Mouse (Mus musculus): ENCODE measurements around the gene Adcy6.

DNA sequence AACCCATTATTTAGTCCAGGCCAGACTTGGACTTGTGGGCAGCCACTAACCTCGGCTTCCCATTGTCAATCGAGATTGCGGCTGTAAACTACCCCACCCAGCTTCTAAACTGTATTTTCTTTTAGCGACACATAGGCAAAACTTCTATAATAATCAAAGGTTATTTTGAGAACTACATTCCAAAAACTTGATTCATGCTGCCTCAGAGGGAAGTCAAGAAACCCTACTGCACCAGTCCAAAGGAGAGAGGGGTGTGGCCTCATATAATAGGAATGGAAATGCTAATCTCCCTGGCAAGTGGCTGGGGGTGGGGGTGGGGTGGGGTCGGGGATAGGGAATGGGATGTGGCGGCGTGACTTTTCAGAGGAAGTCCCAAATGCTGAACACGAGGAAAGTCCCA lies 16.2 kb upstream of the Adcy6 start:
- TF ChIP-seq CTCF (IDR thresholded peaks at IDR 0.05; ENCODE audit: extremely low read depth, insufficient read depth, low read length), result no peak
- no peak for TF ChIP-seq POLR2A (IDR thresholded peaks at IDR 0.05; ENCODE audit: extremely low read depth, insufficient read depth, low read length)

All from cortical plate, adult 2 months (tissue).